Mouse (Mus musculus): ENCODE measurements around the gene Baz2b. TPM values are rescaled to one million over a fixed set of nuclear protein-coding genes. Genes with fewer than 3 reads are reported as not detected.
"Not testable (repeated sequence)": the region's sequence is repeated elsewhere in the genome, so short reads cannot be mapped to it uniquely, and the experiment has no call there.

Baz2b gene
- total RNA-seq, 1 experiment from 2014 or later = 367 TPM

DNA sequence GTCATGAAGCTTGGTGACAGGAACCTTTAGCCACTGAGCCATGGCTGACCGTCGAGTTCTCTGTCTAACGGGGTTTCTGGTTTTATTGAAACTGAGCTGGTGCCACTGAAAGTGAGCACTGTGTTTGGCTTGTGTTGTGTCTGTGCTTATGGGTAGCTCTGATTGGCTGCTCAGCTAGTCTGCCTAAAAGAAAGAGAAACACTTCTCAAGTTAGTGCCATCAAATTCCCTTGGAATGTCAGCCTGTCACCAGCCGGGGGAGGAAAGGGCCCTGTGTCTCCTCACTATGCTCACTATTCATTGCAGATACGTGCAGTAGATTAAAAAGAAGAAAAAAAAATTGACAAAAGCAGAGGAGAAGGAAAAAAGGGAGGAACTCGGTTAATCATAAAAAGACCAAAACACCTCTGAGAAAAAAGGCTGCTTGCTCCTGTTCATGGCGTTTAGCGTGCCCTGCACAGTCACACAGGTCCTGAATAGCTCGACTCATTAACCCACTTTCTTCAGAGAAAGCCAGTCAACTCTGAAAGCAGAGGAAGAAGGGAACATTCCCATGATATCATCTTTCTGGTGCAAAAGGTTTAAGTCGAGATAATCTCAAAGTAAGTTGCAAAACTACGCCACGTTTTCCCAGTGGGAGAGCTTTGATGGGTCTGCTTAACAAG lies 93.6 kb downstream of the Baz2b start:
- ATAC-seq (ENCODE audit: extremely low read depth, insufficient number of reproducible peaks, low FRiP score, poor library complexity, severe bottlenecking) = no peak

DNA sequence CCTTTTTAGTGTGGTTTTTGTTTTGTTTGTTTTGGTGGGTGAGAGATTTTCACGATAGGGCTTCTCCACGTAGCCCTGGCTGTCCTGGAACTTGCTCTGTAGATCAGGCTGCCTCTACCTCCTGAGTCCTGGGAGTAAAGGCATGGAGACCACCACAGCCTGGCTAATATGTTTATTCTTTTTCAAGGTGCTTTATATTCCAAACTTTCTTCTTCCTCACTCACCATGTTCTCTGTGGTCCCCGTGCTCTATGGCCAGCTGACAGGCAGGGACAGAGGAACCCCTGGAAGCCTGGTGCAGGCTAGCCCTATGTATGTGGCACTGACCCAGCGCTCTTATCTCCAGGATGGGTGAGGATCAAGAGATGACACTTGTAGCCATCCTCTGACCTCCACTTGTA lies 94.7 kb downstream of the Baz2b start:
- ATAC-seq (ENCODE audit: extremely low read depth, insufficient number of reproducible peaks, low FRiP score, poor library complexity, severe bottlenecking) = no peak

DNA sequence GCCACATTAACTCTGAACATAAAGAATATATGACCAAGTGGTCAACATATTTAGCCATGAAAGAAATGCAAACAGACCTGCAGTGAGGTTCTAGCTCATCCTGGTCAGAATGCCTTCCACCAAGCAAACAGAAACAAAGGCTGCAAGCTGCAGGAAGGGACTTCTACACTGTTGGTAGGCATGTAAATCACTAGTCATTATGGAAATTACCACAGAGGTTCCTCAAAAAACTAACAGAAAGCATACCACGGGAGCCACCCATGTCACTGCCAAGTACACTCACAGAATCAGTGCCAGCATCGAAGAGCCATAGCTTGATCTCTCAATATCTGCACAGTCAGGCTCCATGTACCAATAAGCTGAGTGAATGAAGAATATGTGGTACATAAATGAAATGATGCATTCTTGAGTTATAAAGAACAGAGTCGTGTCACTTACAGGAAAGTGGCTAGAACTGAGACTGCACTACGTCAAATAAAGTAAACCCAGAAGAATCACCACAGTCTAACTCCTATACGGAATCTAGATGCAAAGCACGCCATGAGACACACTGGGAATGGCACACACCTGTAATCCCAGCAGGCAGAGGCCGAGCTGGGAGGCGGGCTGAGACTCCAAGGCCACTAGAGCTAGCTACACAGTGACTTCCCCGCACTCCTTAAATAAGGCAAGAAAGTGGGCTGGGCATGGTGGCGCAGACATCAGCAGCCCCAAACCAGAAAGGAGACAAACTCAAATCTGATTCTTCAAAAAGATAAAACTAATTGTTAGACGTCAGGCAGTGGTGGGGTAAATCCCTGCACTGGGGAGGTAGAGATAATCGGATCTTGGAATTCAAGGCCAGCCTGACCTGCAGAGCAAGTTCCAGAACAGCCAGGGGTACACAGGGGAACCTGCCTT lies 95.7 kb downstream of the Baz2b start:
- peak; percentile 84 for ATAC-seq (ENCODE audit: extremely low read depth, insufficient number of reproducible peaks, low FRiP score, poor library complexity, severe bottlenecking)

DNA sequence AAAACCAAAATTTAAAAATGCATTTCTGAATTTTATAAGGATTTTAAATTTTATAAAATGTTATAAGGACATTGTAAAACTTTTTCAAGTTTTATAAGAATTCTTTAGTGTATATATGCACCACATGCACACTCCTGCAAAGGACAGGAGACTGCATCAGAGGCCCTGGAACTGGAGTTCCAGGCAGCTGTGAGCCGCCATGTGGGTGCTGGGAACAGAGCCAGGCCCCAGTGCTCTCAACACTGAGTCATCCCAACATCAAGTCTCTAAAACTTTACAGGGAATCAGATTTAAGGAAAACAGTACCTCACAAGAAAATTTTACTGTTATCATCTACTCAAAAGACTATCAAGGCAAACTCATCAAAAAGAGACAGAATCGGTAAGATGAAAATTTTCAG lies 97.5 kb downstream of the Baz2b start:
- no peak for ATAC-seq (ENCODE audit: extremely low read depth, insufficient number of reproducible peaks, low FRiP score, poor library complexity, severe bottlenecking)

DNA sequence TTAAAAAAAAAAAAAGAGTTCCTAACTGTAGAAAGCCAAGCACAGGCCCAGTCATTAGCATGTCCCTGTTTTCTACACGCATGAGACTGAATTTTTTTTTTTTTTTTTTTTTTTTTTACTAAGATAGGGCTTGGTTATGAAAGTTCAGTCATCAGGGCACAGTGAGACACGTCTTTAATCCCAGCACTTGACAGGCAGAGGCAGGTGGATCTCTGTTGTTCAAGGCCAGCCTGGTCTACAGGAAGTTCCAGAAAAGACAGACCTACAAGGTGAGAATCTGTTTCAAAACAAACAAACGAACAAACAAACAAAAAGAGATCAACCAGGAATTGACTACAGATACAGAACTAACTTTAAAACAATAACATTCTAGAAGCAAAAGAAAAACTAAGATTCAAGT lies 100.6 kb downstream of the Baz2b start:
- no peak for ATAC-seq (ENCODE audit: extremely low read depth, insufficient number of reproducible peaks, low FRiP score, poor library complexity, severe bottlenecking)

DNA sequence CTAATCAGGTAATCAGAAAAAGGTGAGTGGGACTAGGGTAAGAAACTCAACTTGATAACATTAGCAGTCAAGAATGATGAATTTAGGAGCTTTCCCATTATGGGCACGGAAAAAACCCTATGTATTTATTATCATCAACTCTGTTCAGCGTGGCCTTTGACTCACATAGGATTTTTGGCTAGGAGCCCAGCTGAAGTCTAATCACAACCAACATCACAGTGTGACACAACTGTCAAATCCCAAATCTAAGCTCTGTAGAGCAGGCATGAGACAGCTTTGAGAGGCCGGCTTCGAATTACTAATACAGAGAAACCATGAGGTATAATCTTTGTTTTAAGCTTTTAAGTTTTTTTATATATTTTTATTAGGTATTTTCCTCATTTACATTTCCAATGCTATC lies 113.0 kb downstream of the Baz2b start:
- no peak for ATAC-seq (ENCODE audit: extremely low read depth, insufficient number of reproducible peaks, low FRiP score, poor library complexity, severe bottlenecking)

DNA sequence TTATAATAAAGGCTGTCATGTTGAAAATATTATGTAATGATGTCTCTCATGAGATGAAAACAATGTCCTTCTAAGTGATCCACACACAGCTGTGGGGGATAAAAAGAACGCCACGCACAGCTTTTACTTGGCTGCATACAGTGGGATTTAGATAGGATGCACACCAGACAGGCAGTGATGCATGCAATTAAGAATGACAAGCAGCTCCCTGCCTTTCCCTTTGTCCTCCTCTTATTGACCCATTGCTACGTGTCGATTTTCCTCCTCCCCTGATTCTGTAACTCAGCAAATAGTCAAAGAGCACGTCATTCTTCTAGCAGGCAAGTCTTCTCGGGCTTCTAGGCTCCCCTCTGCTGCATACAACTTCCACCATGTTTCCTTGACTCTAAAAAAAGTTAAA lies 119.4 kb downstream of the Baz2b start:
- ATAC-seq (ENCODE audit: extremely low read depth, insufficient number of reproducible peaks, low FRiP score, poor library complexity, severe bottlenecking) = no peak

DNA sequence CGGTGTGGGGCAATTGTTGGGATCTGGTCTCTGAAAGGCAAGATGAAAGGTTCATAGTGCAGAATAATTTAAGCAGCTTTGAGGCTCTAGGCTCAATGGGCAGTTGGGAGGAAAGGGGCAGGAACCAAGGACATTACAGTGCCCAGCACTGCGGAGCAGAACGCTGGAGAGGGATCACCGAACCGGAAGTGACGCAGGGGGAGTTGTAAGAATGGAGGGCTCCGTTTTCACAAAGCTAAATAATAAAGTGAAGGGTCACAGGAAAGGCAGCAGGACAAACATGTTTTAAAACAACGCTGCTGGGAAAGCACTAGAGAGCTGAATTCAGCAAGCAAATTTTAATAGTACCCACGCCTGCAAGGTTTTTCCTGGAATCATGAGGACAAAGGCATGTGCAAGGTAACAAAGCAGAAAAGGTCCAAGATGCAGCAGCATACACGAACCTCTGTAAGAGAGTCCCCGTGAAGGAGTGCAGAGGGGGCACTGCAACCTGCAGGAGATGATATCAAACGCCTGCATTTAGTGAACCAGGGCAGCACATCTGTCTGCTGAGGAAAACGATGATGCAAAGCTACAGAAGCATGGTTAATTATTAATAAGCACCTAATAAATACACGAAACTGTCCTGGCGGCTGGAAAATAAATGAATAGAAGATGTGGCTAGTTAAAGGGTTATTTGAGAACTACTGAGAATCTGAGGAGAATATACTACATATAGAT lies 120.0 kb downstream of the Baz2b start:
- no peak for ATAC-seq (ENCODE audit: extremely low read depth, insufficient number of reproducible peaks, low FRiP score, poor library complexity, severe bottlenecking)

DNA sequence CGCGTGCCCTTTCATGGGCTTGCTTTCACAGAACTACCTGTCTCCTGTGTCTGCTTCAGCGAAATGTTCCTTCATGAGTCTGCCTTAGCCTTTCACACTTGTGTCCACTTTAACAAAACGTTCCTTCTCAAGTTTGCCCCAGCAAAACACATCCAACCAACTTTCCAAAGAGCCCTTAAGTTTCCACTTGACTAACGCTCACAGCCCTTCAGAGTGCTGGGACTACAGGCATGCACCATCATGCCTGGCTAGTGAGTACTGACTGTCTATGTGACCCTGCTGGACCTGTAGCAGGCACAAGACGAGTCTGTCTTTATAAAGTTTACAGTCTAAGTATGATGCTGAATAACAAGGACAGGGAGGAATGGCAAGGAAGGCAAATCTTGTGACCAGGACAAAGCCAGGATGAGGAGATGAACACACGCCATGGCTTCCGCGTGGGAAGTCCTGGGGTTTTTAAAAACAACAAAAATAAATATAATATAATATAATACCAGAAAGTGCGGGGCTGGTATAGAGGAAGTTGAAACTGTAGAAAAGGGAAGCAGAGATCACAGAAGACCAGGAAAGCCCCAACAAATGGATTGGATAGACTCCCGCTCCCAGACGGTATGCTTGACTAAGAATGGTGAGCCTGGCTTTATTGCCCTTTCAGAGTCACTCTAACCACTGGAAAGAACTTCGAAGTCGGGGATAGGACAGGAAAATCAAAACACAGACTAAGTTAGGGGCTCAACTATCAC lies 120.7 kb downstream of the Baz2b start:
- no peak for ATAC-seq (ENCODE audit: extremely low read depth, insufficient number of reproducible peaks, low FRiP score, poor library complexity, severe bottlenecking)

DNA sequence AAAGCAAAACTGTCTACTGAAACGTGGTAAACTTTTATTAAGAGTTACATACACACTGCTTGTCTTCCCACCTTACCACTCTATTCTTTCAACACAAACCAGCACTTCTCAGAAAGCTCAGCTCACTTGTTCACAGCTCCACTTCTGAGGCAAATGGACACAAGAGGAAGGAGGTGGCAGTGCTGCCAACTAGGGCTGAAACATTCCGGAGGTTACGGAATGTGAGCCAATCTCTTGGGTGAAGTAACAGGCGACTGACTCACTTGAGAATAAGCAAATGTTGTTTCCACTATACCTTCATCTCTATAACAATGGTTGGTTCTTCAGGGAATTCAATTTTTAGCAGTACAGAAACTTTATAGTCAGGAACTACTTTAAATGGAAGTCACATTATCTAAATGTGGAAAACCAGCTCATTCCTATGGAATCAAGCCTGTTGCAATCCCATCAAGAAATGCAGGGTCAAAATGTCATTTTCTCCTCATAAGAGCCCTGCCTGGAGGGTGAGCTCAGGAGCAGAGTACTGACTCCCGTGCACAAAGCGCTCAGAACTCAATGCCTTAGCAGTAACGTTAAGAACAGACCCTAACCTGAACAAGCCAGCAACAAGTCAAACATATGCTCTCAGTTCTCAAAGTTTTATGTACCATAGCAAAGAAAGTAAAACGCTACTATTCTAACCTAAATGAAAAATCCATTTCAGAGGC lies 123.3 kb downstream of the Baz2b start:
- ATAC-seq (ENCODE audit: extremely low read depth, insufficient number of reproducible peaks, low FRiP score, poor library complexity, severe bottlenecking) = peak; percentile 61

DNA sequence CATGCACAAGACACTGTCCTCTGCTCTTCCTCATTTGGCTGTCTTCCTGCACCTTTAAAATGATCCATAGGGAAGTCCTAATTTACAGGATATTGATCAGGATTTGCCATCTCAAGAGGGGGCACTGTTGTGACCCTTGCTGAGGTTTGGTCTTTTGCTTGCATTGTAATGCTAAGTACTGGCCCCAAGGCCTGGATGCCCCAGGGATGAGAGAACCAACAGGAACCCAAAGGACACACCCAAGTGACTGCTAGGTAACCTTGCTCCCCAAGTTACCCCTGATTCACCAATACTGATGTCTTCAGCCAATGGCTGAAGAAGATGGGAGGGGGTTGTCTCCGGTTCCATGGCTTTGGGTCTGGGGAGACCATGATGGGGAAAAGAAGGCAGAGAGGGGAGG lies 124.8 kb downstream of the Baz2b start:
- no peak for ATAC-seq (ENCODE audit: extremely low read depth, insufficient number of reproducible peaks, low FRiP score, poor library complexity, severe bottlenecking)

DNA sequence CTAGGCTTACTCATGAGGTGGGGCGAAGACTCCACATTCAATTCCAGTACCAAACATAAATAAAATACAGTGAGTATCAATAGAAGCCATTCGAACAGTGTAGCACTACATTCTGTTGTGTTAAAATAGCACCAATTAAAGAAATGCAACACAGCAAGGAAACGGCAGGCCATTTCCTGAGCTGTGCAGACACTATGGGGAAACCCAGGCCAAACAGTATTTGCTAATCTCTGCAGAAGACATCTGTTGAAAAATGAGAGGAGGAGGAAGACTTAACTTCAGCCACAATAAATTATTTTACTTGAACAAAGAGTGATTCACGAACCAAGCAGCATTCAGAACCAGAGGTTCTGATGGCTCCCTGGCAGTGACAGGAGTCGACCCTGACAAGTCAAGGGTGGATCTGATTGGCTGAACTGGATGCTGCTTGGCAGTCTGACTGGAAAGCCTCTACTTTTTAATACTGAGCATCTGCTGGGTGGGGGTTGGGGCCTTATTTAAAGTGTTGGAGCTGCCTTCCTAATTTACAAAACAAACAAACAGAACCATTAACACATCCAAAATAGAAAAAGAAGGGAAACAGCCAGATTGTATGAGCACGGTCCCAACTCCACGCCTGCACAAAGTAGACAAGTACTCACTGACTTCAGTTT lies 126.5 kb downstream of the Baz2b start:
- peak; percentile 25; the same call in 1 of the 2 replicates for ATAC-seq (ENCODE audit: extremely low read depth, insufficient number of reproducible peaks, low FRiP score, poor library complexity, severe bottlenecking)

DNA sequence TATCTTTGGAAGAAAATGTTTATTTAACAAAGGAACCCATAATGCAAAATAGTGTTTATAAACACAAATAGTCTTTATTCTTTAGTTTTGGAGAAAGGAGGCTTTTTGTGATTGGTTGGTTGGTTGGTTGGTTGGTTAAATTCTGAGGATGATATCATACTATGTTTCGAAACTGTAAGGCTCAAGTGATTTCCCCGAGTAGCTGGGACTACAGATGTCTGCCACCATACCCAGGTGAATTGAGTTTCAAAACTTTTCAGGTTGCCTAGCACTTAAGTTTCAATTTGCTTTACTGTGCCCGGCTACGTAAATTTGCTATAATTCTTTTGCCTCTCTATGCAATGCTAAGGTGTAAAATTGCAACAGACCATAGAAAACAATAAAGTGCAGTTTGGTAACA lies 127.4 kb downstream of the Baz2b start:
- ATAC-seq (ENCODE audit: extremely low read depth, insufficient number of reproducible peaks, low FRiP score, poor library complexity, severe bottlenecking) = no peak

DNA sequence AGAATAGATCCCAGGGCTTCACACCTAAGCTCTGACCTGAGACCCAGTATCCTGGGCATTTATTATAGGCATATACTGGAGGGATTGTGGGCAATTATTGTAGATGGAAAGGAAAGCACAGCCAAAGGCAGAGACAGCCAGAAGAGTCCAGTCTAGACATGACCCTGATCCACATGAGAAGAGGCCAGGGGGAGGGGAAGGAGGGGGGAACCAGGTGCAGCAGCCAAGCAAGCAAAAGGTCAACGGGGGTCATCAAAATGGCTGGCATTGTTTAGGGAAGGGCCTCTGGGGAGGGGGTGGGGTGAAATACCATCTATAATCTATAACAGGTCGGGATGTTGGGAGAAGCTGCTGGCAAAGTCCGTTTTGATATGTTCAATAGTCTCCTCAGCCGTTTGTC lies 128.8 kb downstream of the Baz2b start:
- no peak for ATAC-seq (ENCODE audit: extremely low read depth, insufficient number of reproducible peaks, low FRiP score, poor library complexity, severe bottlenecking)

DNA sequence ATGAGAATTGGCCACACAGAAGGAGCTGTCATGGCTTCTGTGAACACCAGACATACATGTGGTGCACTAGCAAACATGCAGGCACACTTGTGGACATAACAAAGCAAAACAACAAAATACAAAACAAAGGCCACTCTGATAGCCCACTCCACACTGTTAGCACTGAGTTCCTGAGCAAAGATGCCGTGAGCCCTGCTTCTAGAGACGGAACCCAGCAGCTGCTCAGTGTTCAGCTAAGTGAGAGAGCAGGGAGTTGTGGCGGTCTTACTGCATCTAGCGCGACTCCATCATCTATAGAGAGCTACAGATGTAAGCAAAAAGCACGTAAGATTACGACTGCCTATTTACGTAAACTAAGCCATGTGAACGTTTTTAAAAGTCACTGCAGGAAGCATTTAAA lies 132.0 kb downstream of the Baz2b start:
- no peak for ATAC-seq (ENCODE audit: extremely low read depth, insufficient number of reproducible peaks, low FRiP score, poor library complexity, severe bottlenecking)

DNA sequence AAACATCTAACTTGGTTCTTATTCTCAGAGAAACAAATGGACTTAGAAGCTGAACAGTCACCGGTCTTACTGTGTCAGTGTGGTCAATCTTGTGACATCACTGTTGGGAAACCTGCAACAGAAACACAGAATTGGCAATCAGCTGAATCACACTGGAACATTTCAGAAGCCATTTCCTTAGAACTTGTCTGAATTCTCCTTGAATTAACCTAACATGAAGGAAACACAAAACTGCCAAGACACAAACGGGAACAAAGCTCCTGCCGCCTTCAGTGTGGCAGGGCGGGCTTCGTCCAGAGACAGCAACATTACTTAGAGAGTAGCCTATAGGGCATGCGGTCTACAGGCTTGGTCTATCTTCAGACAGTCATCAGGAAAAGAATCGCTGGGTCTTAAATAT lies 132.8 kb downstream of the Baz2b start:
- peak; percentile 85 for ATAC-seq (ENCODE audit: extremely low read depth, insufficient number of reproducible peaks, low FRiP score, poor library complexity, severe bottlenecking)

DNA sequence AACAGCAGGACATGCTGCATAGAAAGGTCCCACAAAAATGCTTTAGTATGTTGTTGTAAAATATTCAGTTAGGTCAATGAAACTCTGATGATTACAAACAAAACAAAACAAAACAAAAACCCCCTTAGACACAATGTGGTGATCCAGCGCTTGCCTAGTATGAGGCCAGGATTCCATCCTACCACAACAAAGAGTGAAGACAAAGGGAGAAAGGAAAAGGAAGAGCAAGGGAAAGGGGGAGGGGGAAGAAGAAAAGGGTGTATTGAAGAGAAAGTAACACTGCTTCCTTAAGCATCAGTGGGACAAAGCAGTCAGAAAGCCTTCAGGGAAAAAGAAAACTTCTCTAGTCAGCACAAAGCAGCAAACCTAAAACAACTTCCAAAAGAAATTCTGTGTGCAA lies 133.6 kb downstream of the Baz2b start:
- ATAC-seq (ENCODE audit: extremely low read depth, insufficient number of reproducible peaks, low FRiP score, poor library complexity, severe bottlenecking) = no peak

DNA sequence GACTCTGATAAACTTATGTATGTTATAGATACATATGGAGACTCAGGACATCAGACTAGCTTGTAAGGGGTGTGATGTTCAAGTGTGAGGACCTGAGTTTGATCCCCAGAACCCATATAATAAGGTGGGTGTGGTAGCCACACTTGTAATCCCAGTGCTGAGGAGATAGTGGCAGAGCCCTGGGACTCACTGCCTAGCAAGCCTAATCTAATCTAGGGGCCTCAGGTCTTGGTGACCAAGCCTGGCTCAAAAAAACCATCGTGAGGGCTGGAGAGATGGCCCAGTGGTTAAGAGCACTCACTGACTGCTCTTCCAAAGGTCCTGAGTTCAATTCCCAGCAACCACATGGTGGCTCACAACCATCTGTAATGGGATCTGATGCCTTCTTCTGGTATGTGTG lies 135.8 kb downstream of the Baz2b start:
- not testable (repeated sequence) for ATAC-seq (ENCODE audit: extremely low read depth, insufficient number of reproducible peaks, low FRiP score, poor library complexity, severe bottlenecking)

All from neutrophil, adult 5-6 weeks (primary cell).